Mouse (Mus musculus) neural tube, embryonic 15.5 days (tissue): ENCODE measurements at regions not wholly inside any gene's neighbourhood (a gene's known extent, or its start where the extent isn't known, plus 50 kb on each side); places are given as distances from the start of the nearest gene placed in this dataset.
A peak's percentile ranks its signal among the peaks of the same experiment; 100 is the strongest.

Experiments used
- ATAC-seq: fragments of 200-750 bp; cut with Nextera tagmentation; 2 replicates; pipeline ENCODE4 v1.8.0; 2017; ENCODE audit warnings: mild to moderate bottlenecking, moderate TSS enrichment, moderate library complexity; ENCODE audit not compliant: low FRiP score
- H3K27ac ChIP-seq: fragments of 300-500 bp; sonication (generic); replicated peaks from 2 replicates; pipeline ENCODE4 v1.5.1; 2015; ENCODE audit warnings: mild to moderate bottlenecking, inconsistent platforms
- H3K27me3 ChIP-seq: fragments of 300-500 bp; sonication (generic); replicated peaks from 2 replicates; pipeline ENCODE4 v1.6.1; 2015; ENCODE audit warnings: inconsistent platforms
- H3K36me3 ChIP-seq: fragments of 300-500 bp; sonication (generic); 2 replicates; pipeline ENCODE4 v1.6.1; 2015; ENCODE audit warnings: inconsistent platforms
- H3K4me1 ChIP-seq: fragments of 300-500 bp; sonication (generic); 2 replicates; pipeline ENCODE4 v1.6.1; 2015; ENCODE audit warnings: inconsistent platforms
- H3K4me2 ChIP-seq: fragments of 300-500 bp; sonication (generic); 2 replicates; pipeline ENCODE4 v1.6.1; 2015; ENCODE audit warnings: inconsistent platforms, mild to moderate bottlenecking, moderate library complexity
- H3K4me3 ChIP-seq: fragments of 300-500 bp; sonication (generic); replicated peaks from 2 replicates; pipeline ENCODE4 v1.5.1; 2015; ENCODE audit warnings: mild to moderate bottlenecking, inconsistent platforms
- H3K9ac ChIP-seq: fragments of 300-500 bp; sonication (generic); replicated peaks from 2 replicates; pipeline ENCODE4 v1.6.1; 2015; ENCODE audit warnings: mild to moderate bottlenecking, inconsistent platforms
- H3K9me3 ChIP-seq: fragments of 300-500 bp; sonication (generic); replicated peaks from 2 replicates; pipeline ENCODE4 v1.6.1; 2016; ENCODE audit warnings: inconsistent platforms
- WGBS: fragments of 180-500 bp; shearing (Covaris S2); methylation state at CpG from one replicate; pipeline ENCODE4 v1.1.7; 2015; ENCODE audit warnings: mixed read lengths; 5-methylcytosine and 5-hydroxymethylcytosine counted together

DNA sequence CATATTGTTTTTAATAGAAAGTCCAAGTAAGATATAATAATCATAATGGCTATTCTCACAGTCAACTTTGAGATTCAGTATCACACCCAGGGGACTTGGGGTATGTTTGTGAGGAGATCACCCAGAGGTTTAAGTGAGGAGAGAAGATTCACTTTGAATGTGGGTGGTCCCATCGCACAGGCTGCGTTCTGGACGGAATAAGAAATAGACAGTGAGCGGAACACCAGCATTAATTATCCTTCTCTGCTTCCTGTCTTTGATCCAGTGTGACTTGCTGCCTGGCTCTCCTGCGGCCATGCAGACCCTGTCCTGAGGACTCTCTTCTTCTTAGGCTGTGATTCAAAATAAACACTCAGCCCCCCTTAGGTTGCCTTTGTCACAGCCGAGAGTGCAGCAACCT lies 60.6 kb upstream of the Kras start:
- Histone ChIP-seq H3K9ac (no peak overlapping the region), H3K4me3 (no peak overlapping the region), H3K27ac (no peak overlapping the region), H3K4me1 (no peaks in the 10 kb centered on the region), H3K9me3 (no peaks in the 10 kb centered on the region), H3K4me2 (no peak overlapping the region), H3K36me3 (no peaks in the 10 kb centered on the region), H3K27me3 (no peaks in the 10 kb centered on the region)
- no peak for ATAC-seq
- WGBS = 47% methylated on average over 6 of the region's 6 CpGs

DNA sequence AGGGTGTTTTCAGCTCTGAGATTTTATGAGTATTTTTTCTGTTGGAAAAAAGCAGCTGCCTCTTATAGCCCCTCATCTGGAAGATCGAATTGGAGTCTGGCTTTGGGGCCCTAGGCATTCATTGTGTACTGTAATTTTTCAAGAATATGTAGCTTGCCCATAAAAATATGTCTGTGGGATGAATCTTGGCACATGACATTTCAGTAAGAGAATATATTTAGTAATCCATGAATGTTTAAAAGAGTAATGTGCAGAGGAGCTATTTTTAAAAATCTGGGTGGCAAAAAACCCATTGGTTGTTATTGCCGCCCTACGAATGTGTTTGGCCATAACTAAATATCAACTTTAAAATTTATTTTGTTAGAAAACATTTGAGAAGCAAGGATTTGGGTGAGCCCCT lies 59.0 kb upstream of the Kras start:
- no peak overlapping the region for H3K27ac ChIP-seq
- H3K9ac ChIP-seq = no peak overlapping the region
- no peak for ATAC-seq
- peaks cover 2% of the 10 kb centered on the region; the same call in 1 of the 2 replicates for H3K4me1 ChIP-seq
- H3K36me3 ChIP-seq = no peaks in the 10 kb centered on the region
- no peaks in the 10 kb centered on the region for H3K27me3 ChIP-seq
- no peak overlapping the region for H3K4me3 ChIP-seq
- no peaks in the 10 kb centered on the region for H3K9me3 ChIP-seq
- no peak overlapping the region for H3K4me2 ChIP-seq
- 85% methylated on average over 3 of the region's 3 CpGs for WGBS

GRCm38 (mm10) chr6:145307237-145307636 lies 57.2 kb upstream of the Kras start:
- Histone ChIP-seq H3K27me3 (no peaks in the 10 kb centered on the region), H3K4me1 (peaks cover 13% of the 10 kb centered on the region), H3K27ac (no peak overlapping the region), H3K9me3 (no peaks in the 10 kb centered on the region), H3K36me3 (no peaks in the 10 kb centered on the region), H3K9ac (no peak overlapping the region), H3K4me3 (no peak overlapping the region), H3K4me2 (no peak overlapping the region)
- WGBS = 92% methylated on average over 8 of the region's 8 CpGs
- ATAC-seq = no peak

DNA sequence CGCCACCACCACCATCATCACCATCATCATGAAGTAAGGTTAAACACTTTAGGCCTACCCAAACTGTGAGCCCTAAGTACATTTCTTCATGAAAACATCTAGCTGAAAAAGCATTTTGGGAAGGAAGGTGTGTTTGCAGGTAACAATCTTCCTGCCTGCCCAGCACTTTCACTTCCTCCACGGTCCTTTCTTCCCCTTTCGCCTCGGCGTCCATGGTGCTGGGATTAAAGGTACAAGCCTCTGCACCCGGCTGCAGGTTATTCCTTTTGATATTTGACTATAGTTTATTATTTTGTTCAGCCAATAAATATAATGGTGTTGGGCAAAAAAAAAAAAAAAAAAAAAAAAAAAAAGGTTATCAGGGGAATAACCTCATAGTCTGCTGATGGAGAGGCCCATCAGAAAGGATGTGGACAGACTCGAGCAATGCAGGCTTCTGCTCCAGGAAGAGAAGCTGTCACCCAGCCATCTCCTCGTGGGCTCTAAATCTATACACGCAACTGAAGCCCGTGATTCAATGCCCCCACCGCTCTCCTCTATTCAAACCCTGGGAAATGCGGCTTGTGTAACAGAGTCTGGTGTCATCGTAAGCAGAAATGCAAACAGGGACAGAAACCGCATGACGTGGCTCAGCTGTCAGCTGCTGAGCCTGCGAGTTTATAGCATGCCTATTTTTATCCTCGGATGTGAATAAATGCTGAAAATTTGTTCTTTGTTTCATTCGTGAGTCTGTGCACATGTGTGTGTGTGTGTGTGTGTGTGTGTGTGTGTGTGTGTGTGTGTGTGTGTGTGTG lies 56.5 kb upstream of the Kras start:
- no peak for ATAC-seq
- Histone ChIP-seq H3K9me3 (no peaks in the 10 kb centered on the region), H3K27ac (no peak overlapping the region), H3K4me2 (no peak overlapping the region), H3K27me3 (no peaks in the 10 kb centered on the region), H3K9ac (no peak overlapping the region), H3K36me3 (no peaks in the 10 kb centered on the region), H3K4me1 (peaks cover 13% of the 10 kb centered on the region), H3K4me3 (no peak overlapping the region)
- WGBS = 73% methylated on average over 18 of the region's 18 CpGs

GRCm38 (mm10) chr6:145305669-145306068 lies 55.6 kb upstream of the Kras start:
- Histone ChIP-seq H3K36me3 (no peaks in the 10 kb centered on the region), H3K9ac (no peak overlapping the region), H3K4me1 (peaks cover 13% of the 10 kb centered on the region), H3K9me3 (no peaks in the 10 kb centered on the region), H3K27me3 (no peaks in the 10 kb centered on the region), H3K4me2 (no peak overlapping the region), H3K4me3 (no peak overlapping the region), H3K27ac (no peak overlapping the region)
- 95% methylated on average over 5 of the region's 5 CpGs for WGBS
- ATAC-seq = no peak

- peak; percentile 74; the same call in 1 of the 2 replicates for ATAC-seq
- WGBS = 10% methylated on average over 18 of the region's 18 CpGs
- H3K4me1 ChIP-seq = peaks cover 13% of the 10 kb centered on the region
- peak overlapping the region; percentile 48 for H3K4me2 ChIP-seq
- no peaks in the 10 kb centered on the region for H3K36me3 ChIP-seq
- no peaks in the 10 kb centered on the region for H3K9me3 ChIP-seq
- H3K4me3 ChIP-seq = peak overlapping the region; percentile 17
- H3K9ac ChIP-seq = 0 out of 2 replicates have a peak overlapping the region, but pooled peaks have one; percentile 5
- H3K27me3 ChIP-seq = no peaks in the 10 kb centered on the region
- H3K27ac ChIP-seq = peak overlapping the region; percentile 45
Observed at GRCm38 (mm10) chr6:145303641-145304070, 53.6 kb upstream of the Kras start.

DNA sequence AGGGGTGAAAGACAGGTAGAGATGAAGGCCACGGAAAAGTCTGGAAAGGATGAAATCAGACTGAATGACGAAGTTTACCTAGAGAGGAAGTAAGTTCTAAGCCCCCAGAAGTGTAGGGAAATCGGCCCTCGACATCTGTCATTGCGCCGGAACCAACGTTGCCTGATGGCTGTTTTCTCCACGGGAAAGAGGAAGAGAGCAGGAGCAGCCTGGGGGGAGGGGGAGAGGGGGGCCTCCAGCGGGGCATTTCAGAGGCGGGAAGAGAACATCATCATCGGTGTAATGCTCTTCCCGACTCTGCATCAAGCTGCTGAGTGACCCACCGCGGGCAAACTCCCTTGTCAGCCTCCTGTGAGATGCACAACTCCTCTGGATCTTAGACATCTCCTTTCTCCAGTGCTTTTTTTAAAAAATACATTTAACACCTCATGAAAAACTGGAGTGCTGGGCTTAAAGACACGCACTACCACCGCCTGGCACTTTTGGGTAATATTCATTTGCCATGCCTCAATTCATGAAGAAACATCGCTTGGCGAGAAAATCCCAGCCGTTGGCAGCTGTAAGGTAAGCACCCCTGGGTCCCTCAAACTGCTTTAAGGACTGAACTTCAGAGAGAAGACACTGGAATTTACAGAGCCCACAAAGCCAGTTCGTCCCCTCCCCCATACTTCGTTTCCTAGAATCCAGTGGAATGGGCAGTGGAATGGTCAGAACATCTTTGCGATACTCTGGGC lies 53.0 kb upstream of the Kras start:
- WGBS = 54% methylated on average over 22 of the region's 22 CpGs
- H3K4me3 ChIP-seq = peak overlapping the region; percentile 17
- H3K9me3 ChIP-seq = no peaks in the 10 kb centered on the region
- no peaks in the 10 kb centered on the region for H3K27me3 ChIP-seq
- H3K27ac ChIP-seq = peak overlapping the region; percentile 45
- H3K4me2 ChIP-seq = peak overlapping the region; percentile 48
- H3K4me1 ChIP-seq = peaks cover 13% of the 10 kb centered on the region
- no peaks in the 10 kb centered on the region for H3K36me3 ChIP-seq
- no peak for ATAC-seq
- H3K9ac ChIP-seq = 0 out of 2 replicates have a peak overlapping the region, but pooled peaks have one; percentile 5

DNA sequence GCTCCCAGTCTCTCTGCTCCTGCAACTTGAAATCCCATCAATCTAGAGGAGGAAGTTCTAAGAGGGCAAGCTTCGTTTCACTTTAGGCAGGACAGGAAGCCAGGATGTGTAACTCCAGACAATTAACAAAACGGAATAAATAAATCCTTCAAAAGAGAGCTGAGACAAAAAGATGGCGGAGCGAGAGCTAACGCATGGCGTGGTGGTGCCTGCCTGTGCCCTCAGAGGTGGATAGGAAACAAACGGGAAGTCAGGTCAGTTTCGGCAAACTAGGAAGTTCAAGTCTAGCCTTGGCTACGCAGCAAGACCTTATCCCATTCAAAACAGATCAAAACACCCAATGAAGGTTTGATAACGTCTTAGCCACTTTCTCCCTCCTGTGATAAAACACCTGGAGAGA lies 52.1 kb upstream of the Kras start:
- no peak overlapping the region for H3K27ac ChIP-seq
- H3K27me3 ChIP-seq = no peaks in the 10 kb centered on the region
- no peak overlapping the region for H3K4me3 ChIP-seq
- H3K4me1 ChIP-seq = peaks cover 13% of the 10 kb centered on the region
- no peak for ATAC-seq
- H3K9me3 ChIP-seq = no peaks in the 10 kb centered on the region
- H3K36me3 ChIP-seq = no peaks in the 10 kb centered on the region
- no peak overlapping the region for H3K4me2 ChIP-seq
- 90% methylated on average over 10 of the region's 10 CpGs for WGBS
- no peak overlapping the region for H3K9ac ChIP-seq

- Histone ChIP-seq H3K9me3 (no peaks in the 10 kb centered on the region), H3K27ac (no peak overlapping the region), H3K4me2 (no peak overlapping the region), H3K36me3 (no peaks in the 10 kb centered on the region), H3K27me3 (no peaks in the 10 kb centered on the region), H3K4me1 (peaks cover 13% of the 10 kb centered on the region), H3K9ac (no peak overlapping the region), H3K4me3 (no peak overlapping the region)
- 54% methylated on average over 6 of the region's 6 CpGs for WGBS
- ATAC-seq = no peak
Observed at GRCm38 (mm10) chr6:145300266-145300858, 50.3 kb upstream of the Kras start.
